Mouse (Mus musculus) left cerebral cortex, postnatal 36 days (tissue): ENCODE measurements around the gene Arrdc1. TPM values are rescaled to one million over a fixed set of nuclear protein-coding genes. Genes with fewer than 3 reads are reported as not detected.

Source experiments
- DNase-seq, 2 experiments: peaks; one replicate each; pipeline ENCODE4 v3.0.0; 2021 to 2022; ENCODE audit warnings: low spot score in 2 of 2, mixed read lengths in 1 of 2
- intact Hi-C: fragments of 180-260 bp; cut with DNase I; formaldehyde crosslinking; loops from one replicate; pipeline ENCODE4 v1.15.1; 2025
- microRNA-seq: library from miRNA; unstranded; fragments of <30 nt; microRNA quantifications from one replicate; pipeline ENCODE4 v1.2.0, GENCODE M21; 2022
- total RNA-seq, 2 experiments: library from RNA; stranded (reverse); gene quantifications; 2 replicates each; pipeline ENCODE4 v1.2.3; 2021

Arrdc1 gene
- total RNA-seq, 2 experiments from 2014 or later: 14.1 to 18.1 TPM

- DNase-seq: no peak
- intact Hi-C loops: no loop called here
Measured at GRCm38 (mm10) chr2:24880686-24881085, 54.4 kb downstream of the Arrdc1 start.

Small RNAs within 50 kb of the gene (microRNA-seq; reads per million reads assigned to microRNA genes)
- not detected for gene Gm22875

Other genes with a start within 250 kb of the Arrdc1 start
- gene Cacna1b, start 172.1 kb downstream of the Arrdc1 start, total RNA-seq: 10 to 100 TPM; 85.5 to 96.2 TPM
- gene Ehmt1, start 15.6 kb downstream of the Arrdc1 start, total RNA-seq: 10 to 100 TPM; 47.0 to 62.6 TPM
- 10 to 100 TPM; 37.1 to 37.3 TPM for gene Zmynd19, start 14.5 kb upstream of the Arrdc1 start, total RNA-seq
- 10 to 100 TPM; 28.4 to 34.6 TPM for gene Dph7, start 27.1 kb upstream of the Arrdc1 start, total RNA-seq
- gene Mrpl41, start 39.8 kb upstream of the Arrdc1 start, total RNA-seq: 10 to 100 TPM; 77.5 to 82.1 TPM
- 10 to 100 TPM; 19.3 to 22.2 TPM for gene Pnpla7, start 40.8 kb upstream of the Arrdc1 start, total RNA-seq
- gene Nsmf, start 119.1 kb upstream of the Arrdc1 start, total RNA-seq: 100 to 1,000 TPM; 458 to 503 TPM
- gene Entpd8, start 145.1 kb upstream of the Arrdc1 start, total RNA-seq: not detected
- not detected for gene Noxa1, start 159.9 kb upstream of the Arrdc1 start, total RNA-seq
- 10 to 100 TPM; 19.7 to 30.7 TPM for gene Nrarp, start 245.5 kb upstream of the Arrdc1 start, total RNA-seq